Mouse (Mus musculus) small intestine, adult 2 months (tissue): ENCODE data around the gene Hist1h3b.
A peak's percentile ranks its signal among the peaks of the same experiment; 100 is the strongest.

Source experiments
- CTCF ChIP-seq: fragments of 200-500 bp; IDR thresholded peaks from 2 replicates; pipeline ENCODE4 v1.5.1; 2012; ENCODE audit warnings: low read depth, mild to moderate bottlenecking, control low read depth, inconsistent platforms, low read length, moderate library complexity, mixed read lengths; ENCODE audit not compliant: insufficient replicate concordance, insufficient read length; ENCODE audit errors: extremely low read depth
- POLR2A ChIP-seq: fragments of 200-500 bp; IDR thresholded peaks from 2 replicates; pipeline ENCODE4 v1.6.1; 2012; ENCODE audit warnings: low read depth, mild to moderate bottlenecking, control low read depth, inconsistent platforms, low read length, moderate library complexity

DNA sequence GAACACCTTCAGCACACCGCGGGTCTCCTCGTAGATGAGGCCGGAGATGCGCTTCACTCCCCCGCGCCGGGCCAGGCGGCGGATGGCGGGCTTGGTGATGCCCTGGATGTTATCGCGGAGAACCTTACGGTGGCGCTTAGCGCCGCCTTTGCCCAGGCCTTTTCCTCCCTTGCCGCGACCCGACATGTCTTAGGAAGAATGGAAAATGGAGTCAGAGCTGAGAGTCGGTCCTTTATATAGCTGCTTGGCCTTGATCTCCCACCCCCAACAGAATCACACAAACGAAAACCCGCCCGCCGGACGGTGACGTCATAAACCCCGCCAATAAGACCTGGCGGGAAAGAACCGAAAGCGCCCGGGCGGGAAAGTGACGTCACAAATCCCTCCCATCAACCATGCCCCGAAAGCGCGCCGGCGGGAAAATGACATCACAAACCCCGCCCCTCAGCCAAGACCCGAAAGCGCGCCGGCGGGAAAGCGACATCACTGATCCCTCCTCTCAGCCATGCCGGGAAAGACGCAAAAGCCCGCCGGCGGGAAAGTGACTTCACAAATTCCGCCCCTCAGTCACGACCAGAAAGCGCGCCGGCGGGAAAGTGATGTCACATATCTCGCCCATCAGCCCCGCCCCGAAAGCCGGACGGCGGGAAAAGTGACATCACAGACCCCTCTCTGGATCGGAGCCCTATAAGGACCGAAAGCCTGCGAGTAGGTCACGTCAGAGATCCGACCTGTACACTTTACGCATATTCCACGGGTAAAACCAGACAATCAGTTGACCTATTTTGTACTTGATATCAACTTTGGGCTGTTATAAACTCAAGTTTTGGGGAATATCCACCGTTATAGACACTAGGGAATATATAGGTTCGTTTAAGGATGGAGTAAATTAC, 9.2 kb downstream of the Hist1h3b start, which contains the start of gene Hist1h4a:
- TF ChIP-seq CTCF = no peak
- peak; percentile 44 for TF ChIP-seq POLR2A
